20 mouse cellular contexts compared by ENCODE assay signal in the genomic region with DNA sequence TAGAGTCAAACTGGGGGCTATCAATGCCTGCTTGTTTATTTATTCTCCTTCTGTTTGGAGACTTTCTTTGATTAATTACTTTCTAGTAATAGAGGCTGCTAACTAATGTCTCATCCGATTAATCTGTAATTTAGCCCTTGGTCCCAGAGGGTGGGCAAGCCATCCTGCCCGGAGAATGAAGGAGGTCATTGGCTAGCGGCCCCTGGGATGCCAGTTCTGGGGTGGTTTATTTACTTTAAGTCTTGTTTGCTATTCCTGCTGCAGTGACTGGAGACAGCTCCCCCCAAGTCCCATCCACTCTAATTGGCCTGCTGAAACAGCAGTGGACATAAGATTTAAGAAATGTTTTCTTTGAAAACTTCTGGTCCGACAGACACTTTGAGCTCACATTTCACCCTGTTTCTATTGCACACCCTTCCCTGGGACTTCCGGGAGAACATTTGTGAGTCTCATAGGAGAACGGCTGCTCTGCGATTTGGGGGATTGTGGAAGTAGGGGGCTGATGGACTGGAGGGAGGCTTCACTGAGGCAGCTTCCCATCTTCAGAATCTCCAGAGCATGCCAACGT.
DNase-seq lines count a peak whose midpoint lies in the region; ATAC-seq lines count a peak whose summit lies in the region.
"Had no signal": no experiment of that assay in that cellular context is flagged by ENCODE, and none has a peak within 500 bp of the region (broad histone marks: within the 10 kb centered on the region; RNA-seq: fewer than 3 reads in every experiment).

No protein-coding gene starts in this region.

- WGBS in heart, embryonic 11.5 days (ENCODE audit: insufficient replicate concordance), result 22% methylated on average over 8 of the region's 8 CpGs
- WGBS in lung, embryonic 16.5 days, result 15% methylated on average over 8 of the region's 8 CpGs

- H3K27ac ChIP-seq in heart, embryonic 11.5 days (ENCODE audit: low read depth, low read length), result no peak overlapping the region
- H3K27ac ChIP-seq in lung, embryonic 16.5 days (ENCODE audit: low read length), result no peak overlapping the region
- H3K27ac ChIP-seq: forebrain, embryonic 10.5 days; hindbrain, embryonic 12.5 days; liver, embryonic 13.5 days; macrophage; midbrain, embryonic 10.5 days; neural tube, embryonic 13.5 days had no signal

- H3K4me1 ChIP-seq in heart, embryonic 11.5 days (ENCODE audit: control insufficient read depth, insufficient read depth, low read length), result no peaks in the 10 kb centered on the region
- peaks cover 17% of the 10 kb centered on the region for H3K4me1 ChIP-seq in lung, embryonic 16.5 days (replicated peaks; ENCODE audit: control insufficient read depth, insufficient read depth, low read length)
- H3K4me1 ChIP-seq: forebrain, embryonic 10.5 days; hindbrain, embryonic 12.5 days; liver, embryonic 13.5 days; midbrain, embryonic 10.5 days; neural tube, embryonic 13.5 days had no signal

- no peaks in the 10 kb centered on the region for H3K9me3 ChIP-seq in heart, embryonic 11.5 days (replicated peaks; ENCODE audit: control insufficient read depth, low read length)
- H3K9me3 ChIP-seq in lung, embryonic 16.5 days (ENCODE audit: control insufficient read depth, low read length), result no peaks in the 10 kb centered on the region
- H3K9me3 ChIP-seq: forebrain, embryonic 10.5 days; hindbrain, embryonic 12.5 days; lung, embryonic 15.5 days; midbrain, embryonic 10.5 days; neural tube, embryonic 13.5 days had no signal

- no peak for ATAC-seq in heart, embryonic 11.5 days (replicated peaks; ENCODE audit: insufficient number of reproducible peaks, low FRiP score, low TSS enrichment)
- ATAC-seq in lung, embryonic 16.5 days (ENCODE audit: low read depth), result no peak
- ATAC-seq: forebrain, embryonic 16.5 days; inflammation-experienced regulatory T-cells, adult 6 months; midbrain, embryonic 16.5 days had no signal

- no peak for DNase-seq in heart, postnatal 25 days (ENCODE audit: low spot score)
- peak; percentile 4 for DNase-seq in kidney, adult 9 months
- no peak for DNase-seq in kidney, adult 11 months
- no peak for DNase-seq in lung, postnatal 4 days
- DNase-seq in mesoderm, embryonic 11.5 days (ENCODE audit: low read depth, low spot score), result peak; percentile 4
- DNase-seq in left cerebral cortex, adult 9 months (ENCODE audit: low spot score in 2 of 2), result no peak
- DNase-seq: gastrocnemius, postnatal 14 days; liver, embryonic 13.5 days had no signal

- H3K4me2 ChIP-seq in heart, embryonic 11.5 days, result 0 out of 2 replicates have a peak overlapping the region, but pooled peaks have one; percentile 11
- 0 out of 2 replicates have a peak overlapping the region, but pooled peaks have one; percentile 5 for H3K4me2 ChIP-seq in lung, embryonic 16.5 days (ENCODE audit: low read depth, low read length)
- H3K4me2 ChIP-seq: hindbrain, embryonic 12.5 days; liver, embryonic 13.5 days; lung, embryonic 15.5 days; neural tube, embryonic 13.5 days had no signal

- H3K27me3 ChIP-seq in heart, embryonic 11.5 days (ENCODE audit: control insufficient read depth, insufficient read depth, low read length), result no peaks in the 10 kb centered on the region
- H3K27me3 ChIP-seq in lung, embryonic 16.5 days (ENCODE audit: control insufficient read depth, insufficient read depth, low read depth, low read length), result no peaks in the 10 kb centered on the region
- H3K27me3 ChIP-seq: hindbrain, embryonic 12.5 days; liver, embryonic 13.5 days; lung, embryonic 15.5 days; neural tube, embryonic 13.5 days had no signal

- intact Hi-C loops in heart, postnatal 25 days (cut with DNase I), result no loop called here

- H3K36me3 ChIP-seq in heart, embryonic 11.5 days (ENCODE audit: control insufficient read depth, insufficient read depth, low read length), result no peaks in the 10 kb centered on the region
- no peaks in the 10 kb centered on the region for H3K36me3 ChIP-seq in lung, embryonic 16.5 days (ENCODE audit: control insufficient read depth, insufficient read depth, low read length)
- H3K36me3 ChIP-seq: forebrain, embryonic 10.5 days; hindbrain, embryonic 12.5 days; liver, embryonic 13.5 days; lung, embryonic 15.5 days; midbrain, embryonic 10.5 days; neural tube, embryonic 13.5 days had no signal

- no peak overlapping the region for H3K9ac ChIP-seq in heart, embryonic 11.5 days (ENCODE audit: low read depth, low read length)
- no peak overlapping the region for H3K9ac ChIP-seq in lung, embryonic 16.5 days (ENCODE audit: low read length)
- H3K9ac ChIP-seq: hindbrain, embryonic 12.5 days; liver, embryonic 13.5 days; lung, embryonic 15.5 days; neural tube, embryonic 13.5 days had no signal

- no peak overlapping the region for H3K4me3 ChIP-seq in heart, embryonic 11.5 days (ENCODE audit: low read depth, low read length)
- no peak overlapping the region for H3K4me3 ChIP-seq in lung, embryonic 16.5 days (ENCODE audit: low read length)
- H3K4me3 ChIP-seq: forebrain, embryonic 10.5 days; hindbrain, embryonic 12.5 days; liver, embryonic 13.5 days; lung, embryonic 15.5 days; midbrain, embryonic 10.5 days; myocyte; neural tube, embryonic 13.5 days had no signal

Comparison
In these comparisons a context has a peak if more than half of its experiments do, and no peak if none do; other contexts are left out.
1. DNase-seq: peak in kidney, adult 9 months (single experiment) and mesoderm, embryonic 11.5 days (single experiment); none in heart, postnatal 25 days (single experiment), kidney, adult 11 months (single experiment), lung, postnatal 4 days (0 of 2) and left cerebral cortex, adult 9 months (0 of 2).